Mouse (Mus musculus) CH12.LX (cell line): Measurements from ENCODE around the gene Siglecg. TPM values are rescaled to one million over a fixed set of nuclear protein-coding genes. Genes with fewer than 3 reads are reported as not detected.

ENCODE experiments used
- DNase-seq: peaks from one replicate; pipeline ENCODE4 v3.0.0-alpha.2; 2013; ENCODE audit errors: extremely low read depth
- H3K27ac ChIP-seq: 2 replicates; pipeline ENCODE4 v1.5.1; 2012; ENCODE audit warnings: low read depth, mild to moderate bottlenecking, control low read depth, moderate library complexity; ENCODE audit not compliant: insufficient read depth
- H3K27me3 ChIP-seq: replicated peaks from 2 replicates; pipeline ENCODE3; 2012; ENCODE audit warnings: inconsistent platforms
- H3K36me3 ChIP-seq, 2 experiments: replicated peaks in 1 of 2; 2 replicates each; pipeline versions ENCODE3 to v1.6.1; 2012; ENCODE audit warnings: inconsistent platforms in 1 of 2, low read length in 1 of 2, mild to moderate bottlenecking in 1 of 2, mixed read lengths in 1 of 2, moderate library complexity in 1 of 2; ENCODE audit not compliant: control insufficient read depth in 1 of 2, insufficient read depth in 1 of 2
- H3K4me1 ChIP-seq, 2 experiments: 2 replicates each; pipeline ENCODE4 v1.6.1; 2012; ENCODE audit warnings: inconsistent platforms in 1 of 2, moderate library complexity in 1 of 2; ENCODE audit not compliant: insufficient read depth in 2 of 2, control insufficient read depth in 1 of 2
- H3K4me2 ChIP-seq: 2 replicates; pipeline ENCODE4 v1.6.1; 2012; ENCODE audit warnings: low read depth, mild to moderate bottlenecking, control low read depth; ENCODE audit not compliant: poor library complexity, insufficient read depth, severe bottlenecking
- H3K4me3 ChIP-seq, 3 experiments: fragments of 150-350 bp in 1 of 3; sonication (generic) in 1 of 3; replicated peaks in 1 of 3; 2 replicates each; pipeline versions ENCODE3 to v1.5.1; 2011 to 2012; ENCODE audit warnings: low read depth in 2 of 3, low read length in 2 of 3, mild to moderate bottlenecking in 2 of 3, moderate library complexity in 2 of 3, control low read depth in 1 of 3, improper control_type of control experiment in 1 of 3, inconsistent platforms in 1 of 3, mixed read lengths in 1 of 3; ENCODE audit not compliant: poor library complexity in 1 of 3
- H3K79me2 ChIP-seq: replicated peaks from 2 replicates; pipeline ENCODE4 v1.6.1; 2012; ENCODE audit warnings: mild to moderate bottlenecking, moderate library complexity; ENCODE audit not compliant: control insufficient read depth, poor library complexity, insufficient read depth, severe bottlenecking; ENCODE audit errors: extremely low read depth
- H3K9ac ChIP-seq: 2 replicates; pipeline ENCODE4 v1.6.1; 2012; ENCODE audit warnings: low read depth, mild to moderate bottlenecking, control low read depth, moderate library complexity; ENCODE audit not compliant: insufficient read depth
- H3K9me3 ChIP-seq: replicated peaks from 2 replicates; pipeline ENCODE3; 2012; ENCODE audit warnings: low read length, inconsistent platforms, mixed read lengths
- BHLHE40 ChIP-seq: IDR thresholded peaks from 2 replicates; pipeline ENCODE4 v1.6.1; 2011; ENCODE audit warnings: mild to moderate bottlenecking, low read depth, low read length, improper control_type of control experiment
- CHD1 ChIP-seq: IDR thresholded peaks from 2 replicates; pipeline ENCODE4 v1.6.1; 2012; ENCODE audit warnings: low read depth, low read length, improper control_type of control experiment, inconsistent platforms
- CHD2 ChIP-seq: IDR thresholded peaks from 2 replicates; pipeline ENCODE4 v1.6.1; 2011; ENCODE audit warnings: low read length, improper control_type of control experiment
- CTCF ChIP-seq, 2 experiments: IDR thresholded peaks in 1 of 2; conservative IDR thresholded peaks in 1 of 2; 2 replicates each; pipeline ENCODE4 v1.5.1; 2011 to 2012; ENCODE audit warnings: low read depth in 2 of 2, low read length in 2 of 2, improper control_type of control experiment in 1 of 2, inconsistent platforms in 1 of 2, mild to moderate bottlenecking in 1 of 2, moderate library complexity in 1 of 2
- E2F4 ChIP-seq: IDR thresholded peaks from 2 replicates; pipeline ENCODE4 v1.6.1; 2011; ENCODE audit warnings: low read depth, low read length, improper control_type of control experiment; ENCODE audit not compliant: insufficient replicate concordance
- ELF1 ChIP-seq: IDR thresholded peaks from 2 replicates; pipeline ENCODE4 v1.6.1; 2014; ENCODE audit warnings: low read depth, mild to moderate bottlenecking, inconsistent platforms, low read length, improper control_type of control experiment
- EP300 ChIP-seq: IDR thresholded peaks from 2 replicates; pipeline ENCODE4 v1.6.1; 2011; ENCODE audit warnings: low read length, improper control_type of control experiment
- HCFC1 ChIP-seq: IDR thresholded peaks from 2 replicates; pipeline ENCODE4 v1.6.1; 2012; ENCODE audit warnings: low read depth, mild to moderate bottlenecking, inconsistent platforms, low read length, improper control_type of control experiment
- IRF4 ChIP-seq: IDR thresholded peaks from 2 replicates; pipeline ENCODE4 v1.6.1; 2014; ENCODE audit warnings: low read depth, mild to moderate bottlenecking, inconsistent platforms, low read length, improper control_type of control experiment
- JUN ChIP-seq: IDR thresholded peaks from 2 replicates; pipeline ENCODE4 v1.6.1; 2011; ENCODE audit warnings: low read depth, mild to moderate bottlenecking, low read length, improper control_type of control experiment, moderate library complexity; ENCODE audit not compliant: insufficient read depth
- JUND ChIP-seq: conservative IDR thresholded peaks from 2 replicates; pipeline ENCODE4 v1.6.1; 2011; ENCODE audit warnings: low read depth, low read length, improper control_type of control experiment
- KAT2A ChIP-seq: IDR thresholded peaks from 2 replicates; pipeline ENCODE4 v1.6.1; 2012; ENCODE audit warnings: low read length, improper control_type of control experiment, inconsistent platforms; ENCODE audit not compliant: insufficient replicate concordance
- MAX ChIP-seq: IDR thresholded peaks from 2 replicates; pipeline ENCODE4 v1.6.1; 2011; ENCODE audit warnings: low read length, improper control_type of control experiment
- MEF2A ChIP-seq: IDR thresholded peaks from 2 replicates; pipeline ENCODE4 v1.6.1; 2014; ENCODE audit warnings: low read depth, mild to moderate bottlenecking, inconsistent platforms, low read length, improper control_type of control experiment, borderline replicate concordance
- MYC ChIP-seq: IDR thresholded peaks from 2 replicates; pipeline ENCODE4 v1.6.1; 2011; ENCODE audit warnings: low read depth, mild to moderate bottlenecking, improper control_type of control experiment, low read length
- NRF1 ChIP-seq: IDR thresholded peaks from 2 replicates; pipeline ENCODE4 v1.6.1; 2014; ENCODE audit warnings: low read depth, mild to moderate bottlenecking, inconsistent platforms, low read length, improper control_type of control experiment, moderate library complexity
- POLR2A ChIP-seq: IDR thresholded peaks from 2 replicates; pipeline ENCODE4 v1.6.1; 2011; ENCODE audit warnings: low read depth, mild to moderate bottlenecking, improper control_type of control experiment, low read length
- POLR2AphosphoS2 ChIP-seq: IDR thresholded peaks from 2 replicates; pipeline ENCODE4 v1.6.1; 2011; ENCODE audit warnings: low read depth, low read length, improper control_type of control experiment
- RAD21 ChIP-seq: IDR thresholded peaks from 2 replicates; pipeline ENCODE4 v1.6.1; 2011; ENCODE audit warnings: low read depth, mild to moderate bottlenecking, low read length, improper control_type of control experiment, moderate library complexity
- RCOR1 ChIP-seq: conservative IDR thresholded peaks from 2 replicates; pipeline ENCODE4 v1.6.1; 2012; ENCODE audit warnings: low read depth, mild to moderate bottlenecking, inconsistent platforms, low read length, improper control_type of control experiment
- SIN3A ChIP-seq: IDR thresholded peaks from 2 replicates; pipeline ENCODE4 v1.6.1; 2012; ENCODE audit warnings: low read length, improper control_type of control experiment, inconsistent platforms
- SMC3 ChIP-seq: IDR thresholded peaks from 2 replicates; pipeline ENCODE4 v1.6.1; 2011; ENCODE audit warnings: low read depth, low read length, improper control_type of control experiment
- TBP ChIP-seq: conservative IDR thresholded peaks from 2 replicates; pipeline ENCODE4 v1.6.1; 2011; ENCODE audit warnings: low read depth, low read length, improper control_type of control experiment
- TCF12 ChIP-seq: IDR thresholded peaks from 2 replicates; pipeline ENCODE4 v1.6.1; 2014; ENCODE audit warnings: low read depth, mild to moderate bottlenecking, inconsistent platforms, low read length, improper control_type of control experiment
- USF1 ChIP-seq: IDR thresholded peaks from 2 replicates; pipeline ENCODE4 v1.6.1; 2014; ENCODE audit warnings: low read depth, mild to moderate bottlenecking, inconsistent platforms, low read length, improper control_type of control experiment
- ZMIZ1 ChIP-seq: IDR thresholded peaks from 2 replicates; pipeline ENCODE4 v1.6.1; 2012; ENCODE audit warnings: low read depth, mild to moderate bottlenecking, inconsistent platforms, low read length, improper control_type of control experiment
- dilution Hi-C: fragments of 300-500 bp; cut with MboI; formaldehyde crosslinking; loops from 2 replicates; pipeline ENCODE4 v1.14.3; 2020; ENCODE audit warnings: low sequenced_read_pairs; ENCODE audit not compliant: extremely low pct_unique_long_range_greater_than_20kb, extremely low pct_ligation_motif_present
- in situ Hi-C: fragments of 300-500 bp; cut with MboI; formaldehyde crosslinking; loops from 3 replicates; pipeline ENCODE4 v1.14.3; 2019; ENCODE audit warnings: low sequenced_read_pairs, low pct_ligation_motif_present, low pct_unique_long_range_greater_than_20kb, mixed read lengths
- polyA plus RNA-seq: library from polyadenylated mRNA; unstranded; fragments of >175 nt; gene quantifications from 2 replicates; pipeline ENCODE4 v1.2.1, GENCODE M21; 2012; ENCODE audit warnings: low read depth; ENCODE audit not compliant: insufficient read length
- total RNA-seq, 2 experiments: library from RNA; depleted of rRNA; stranded (reverse); fragments of 300-350 nt in 1 of 2; fragments of >200 nt in 1 of 2; gene quantifications; 2 replicates each; pipeline ENCODE4 v1.2.3; 2012 to 2014

The Siglecg gene
- total and polyA plus RNA-seq, 3 experiments: 29.7 to 58.2 (median 31.2) TPM

- dilution Hi-C loops (no loop called here), in situ Hi-C loops (no loop called here)
- no peaks in the 10 kb centered on the region for H3K9me3 ChIP-seq
- no peak overlapping the region for H3K4me3 ChIP-seq
- H3K36me3 ChIP-seq: peaks cover 6 to 39% of the 10 kb centered on the region in 2 experiments
- H3K4me2 ChIP-seq: no peak overlapping the region
- H3K9ac ChIP-seq: no peak overlapping the region
- H3K79me2 ChIP-seq: no peaks in the 10 kb centered on the region; the same call in 1 of the 2 replicates
- H3K27ac ChIP-seq: no peak overlapping the region
- no peaks in the 10 kb centered on the region for H3K27me3 ChIP-seq
- H3K4me1 ChIP-seq: peaks cover 22 to 65% of the 10 kb centered on the region in 2 experiments
- TF ChIP-seq E2F4 (no peak), SIN3A (no peak), MAX (no peak), EP300 (no peak), TBP (no peak), MEF2A (no peak), ZMIZ1 (no peak), JUND (no peak), USF1 (no peak), KAT2A (no peak), RCOR1 (no peak), CTCF (conservative IDR thresholded peaks at IDR 0.05 in 1 of 2, IDR thresholded peaks at IDR 0.05 in 1 of 2; ENCODE audit: low read depth in 2 of 2, low read length in 2 of 2) (no peak), BHLHE40 (no peak)
- DNase-seq: no peak
Measured at GRCm38 (mm10) chr7:43447801-43448200, 39.8 kb downstream of the Siglecg start.

DNA sequence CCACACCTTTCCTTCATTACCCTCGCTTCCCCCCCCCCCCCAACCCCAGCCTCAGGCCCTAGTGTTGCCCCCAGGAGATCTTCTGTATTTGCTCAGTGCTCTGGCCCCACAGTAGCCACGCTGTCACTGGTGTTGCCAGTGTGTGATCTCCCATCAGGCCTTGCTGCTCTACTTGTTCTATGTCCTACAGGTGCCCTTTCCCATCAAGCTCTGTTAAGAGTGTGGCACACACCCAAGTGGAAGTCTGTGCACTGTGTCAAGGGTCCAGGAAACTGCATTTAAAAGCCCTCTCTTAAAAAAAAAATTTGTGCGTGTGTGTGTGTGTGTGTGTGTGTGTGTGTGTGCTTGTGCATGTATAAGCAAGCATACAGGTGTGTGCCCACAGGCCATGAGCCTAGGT, 40.2 kb downstream of the Siglecg start:
- H3K27me3 ChIP-seq: no peaks in the 10 kb centered on the region
- H3K4me1 ChIP-seq: peaks cover 20 to 61% of the 10 kb centered on the region in 2 experiments
- no peak for DNase-seq
- dilution Hi-C loops (no loop called here), in situ Hi-C loops (no loop called here)
- no peak overlapping the region for H3K9ac ChIP-seq
- peaks cover 11 to 44% of the 10 kb centered on the region in 2 experiments for H3K36me3 ChIP-seq
- no peak overlapping the region for H3K4me2 ChIP-seq
- no peak overlapping the region for H3K27ac ChIP-seq
- H3K9me3 ChIP-seq: no peaks in the 10 kb centered on the region
- H3K79me2 ChIP-seq: no peaks in the 10 kb centered on the region; the same call in 1 of the 2 replicates
- TF ChIP-seq MAX (no peak), SMC3 (no peak), POLR2AphosphoS2 (no peak), ELF1 (no peak), TBP (no peak), MYC (no peak), NRF1 (no peak), POLR2A (no peak), CHD1 (no peak), E2F4 (no peak), TCF12 (no peak), RAD21 (no peak), JUN (no peak), IRF4 (no peak), HCFC1 (no peak), JUND (no peak), CHD2 (no peak), BHLHE40 (no peak)
- H3K4me3 ChIP-seq: no peak overlapping the region
